Mouse (Mus musculus) embryonic facial prominence, embryonic 14.5 days (tissue): ENCODE data around the gene Agtrap. TPM values are rescaled to one million over a fixed set of nuclear protein-coding genes. Genes with fewer than 3 reads are reported as not detected.

Experiments
- ATAC-seq: fragments of 200-750 bp; cut with Nextera tagmentation; 2 replicates; pipeline ENCODE4 v1.8.0; 2017; ENCODE audit warnings: low read depth, moderate number of reproducible peaks, moderate TSS enrichment
- DNase-seq: peaks from one replicate; pipeline ENCODE4 v3.0.0-alpha.2; 2015; ENCODE audit warnings: low spot score
- H3K27ac ChIP-seq: fragments of 300-500 bp; sonication (generic); replicated peaks from 2 replicates; pipeline ENCODE4 v1.5.1; 2014; ENCODE audit warnings: low read depth, mild to moderate bottlenecking, low read length, moderate library complexity
- H3K27me3 ChIP-seq: fragments of 300-500 bp; sonication (generic); replicated peaks from 2 replicates; pipeline ENCODE4 v1.6.1; 2014; ENCODE audit warnings: low read length; ENCODE audit not compliant: control insufficient read depth, insufficient read depth
- H3K36me3 ChIP-seq: fragments of 300-500 bp; sonication (generic); 2 replicates; pipeline ENCODE4 v1.6.1; 2014; ENCODE audit warnings: low read length, mixed read lengths; ENCODE audit not compliant: control insufficient read depth, insufficient read depth
- H3K4me1 ChIP-seq: fragments of 300-500 bp; sonication (generic); 2 replicates; pipeline ENCODE4 v1.6.1; 2014; ENCODE audit warnings: antibody characterized with exemption, low read length; ENCODE audit not compliant: control insufficient read depth, insufficient read depth
- H3K4me2 ChIP-seq: fragments of 300-500 bp; sonication (generic); 2 replicates; pipeline ENCODE4 v1.6.1; 2014; ENCODE audit warnings: low read depth, mild to moderate bottlenecking, low read length, moderate library complexity, mixed read lengths
- H3K4me3 ChIP-seq: fragments of 300-500 bp; sonication (generic); 2 replicates; pipeline ENCODE4 v1.5.1; 2014; ENCODE audit warnings: low read depth, mild to moderate bottlenecking, low read length
- H3K9ac ChIP-seq: fragments of 300-500 bp; sonication (generic); 2 replicates; pipeline ENCODE4 v1.6.1; 2014; ENCODE audit warnings: low read depth, mild to moderate bottlenecking, low read length, moderate library complexity, mixed read lengths
- H3K9me3 ChIP-seq: fragments of 300-500 bp; sonication (generic); 2 replicates; pipeline ENCODE4 v1.6.1; 2016; ENCODE audit warnings: low read length; ENCODE audit not compliant: control insufficient read depth
- WGBS: fragments of 180-500 bp; shearing (Covaris S2); extraction: QIAGEN DNeasy Blood & Tissue Kit; methylation state at CpG from one replicate; pipeline ENCODE4 v1.1.7; 2014; 5-methylcytosine and 5-hydroxymethylcytosine counted together
- polyA plus RNA-seq: library from polyadenylated mRNA; unstranded; fragments of >200 nt; fragmentation: Nextera tagmentation; extraction: Ambion mirVana; gene quantifications from 2 replicates; pipeline ENCODE4 v1.2.1, GENCODE M21; 2014

Agtrap gene
- polyA plus RNA-seq, 1 experiment from 2014 or later, result 16.2 TPM

- ATAC-seq (no peak), DNase-seq (no peak)
- Histone ChIP-seq H3K9ac (no peak overlapping the region), H3K4me1 (no peaks in the 10 kb centered on the region), H3K9me3 (no peaks in the 10 kb centered on the region), H3K27me3 (no peaks in the 10 kb centered on the region), H3K27ac (no peak overlapping the region), H3K4me2 (no peak overlapping the region), H3K4me3 (no peak overlapping the region), H3K36me3 (no peaks in the 10 kb centered on the region)
- 32% methylated on average over 6 of the region's 6 CpGs for whole genome bisulfite sequencing
Measured at GRCm38 (mm10) chr4:148065702-148066400, 22.0 kb downstream of the Agtrap start.

GRCm38 (mm10) chr4:148061086-148061480, 26.7 kb downstream of the Agtrap start:
- ATAC-seq (no peak), DNase-seq (no peak)
- no peak overlapping the region for H3K9ac ChIP-seq
- H3K4me3 ChIP-seq, result no peak overlapping the region
- H3K4me1 ChIP-seq, result no peaks in the 10 kb centered on the region
- no peaks in the 10 kb centered on the region for H3K27me3 ChIP-seq
- peaks cover 23% of the 10 kb centered on the region for H3K36me3 ChIP-seq
- no peak overlapping the region for H3K27ac ChIP-seq
- 82% methylated on average over 9 of the region's 9 CpGs for WGBS
- no peak overlapping the region for H3K4me2 ChIP-seq
- no peaks in the 10 kb centered on the region for H3K9me3 ChIP-seq

- no peak overlapping the region for H3K4me3 ChIP-seq
- H3K9ac ChIP-seq, result no peak overlapping the region
- H3K27me3 ChIP-seq, result no peaks in the 10 kb centered on the region
- no peak overlapping the region for H3K27ac ChIP-seq
- no peaks in the 10 kb centered on the region for H3K4me1 ChIP-seq
- WGBS, result 48% methylated on average over 13 of the region's 13 CpGs
- H3K36me3 ChIP-seq, result peaks cover 30% of the 10 kb centered on the region
- H3K4me2 ChIP-seq, result no peak overlapping the region
- ATAC-seq (peak; percentile 41), DNase-seq (peak; percentile 40)
- no peaks in the 10 kb centered on the region for H3K9me3 ChIP-seq
Measured at GRCm38 (mm10) chr4:148060120-148061085, 27.4 kb downstream of the Agtrap start.

- Histone ChIP-seq H3K9me3 (no peaks in the 10 kb centered on the region), H3K9ac (no peak overlapping the region), H3K4me1 (no peaks in the 10 kb centered on the region), H3K27me3 (no peaks in the 10 kb centered on the region), H3K36me3 (peaks cover 44% of the 10 kb centered on the region), H3K4me2 (no peak overlapping the region), H3K4me3 (no peak overlapping the region), H3K27ac (no peak overlapping the region)
- no peak for DNase-seq
- ATAC-seq, result no peak
- 86% methylated on average over 6 of the region's 6 CpGs for WGBS
Measured at GRCm38 (mm10) chr4:148058993-148059392, 28.8 kb downstream of the Agtrap start.

- Histone ChIP-seq H3K27ac (no peak overlapping the region), H3K4me3 (no peak overlapping the region), H3K27me3 (no peaks in the 10 kb centered on the region), H3K9me3 (no peaks in the 10 kb centered on the region), H3K9ac (no peak overlapping the region), H3K4me1 (no peaks in the 10 kb centered on the region), H3K36me3 (peaks cover 51% of the 10 kb centered on the region), H3K4me2 (no peak overlapping the region)
- no peak for ATAC-seq
- DNase-seq, result no peak
- 86% methylated on average over 9 of the region's 9 CpGs for WGBS
Measured at GRCm38 (mm10) chr4:148058218-148058819, 29.5 kb downstream of the Agtrap start.

GRCm38 (mm10) chr4:148057661-148058209, 30.1 kb downstream of the Agtrap start:
- 70% methylated on average over 5 of the region's 5 CpGs for WGBS
- Histone ChIP-seq H3K9ac (no peak overlapping the region), H3K4me3 (no peak overlapping the region), H3K4me2 (no peak overlapping the region), H3K36me3 (peaks cover 57% of the 10 kb centered on the region), H3K4me1 (no peaks in the 10 kb centered on the region), H3K27ac (no peak overlapping the region), H3K9me3 (no peaks in the 10 kb centered on the region), H3K27me3 (no peaks in the 10 kb centered on the region)
- no peak for ATAC-seq
- no peak for DNase-seq

GRCm38 (mm10) chr4:148056801-148057200, 31.0 kb downstream of the Agtrap start:
- 81% methylated on average over 4 of the region's 4 CpGs for WGBS
- no peak overlapping the region for H3K4me2 ChIP-seq
- H3K27me3 ChIP-seq, result no peaks in the 10 kb centered on the region

GRCm38 (mm10) chr4:148056246-148056645, 31.6 kb downstream of the Agtrap start:
- no peak overlapping the region for H3K4me3 ChIP-seq
- 89% methylated on average over 7 of the region's 7 CpGs for WGBS
- no peak overlapping the region for H3K4me2 ChIP-seq
- H3K27ac ChIP-seq, result no peak overlapping the region
- H3K9me3 ChIP-seq, result no peaks in the 10 kb centered on the region
- peaks cover 71% of the 10 kb centered on the region for H3K36me3 ChIP-seq
- no peaks in the 10 kb centered on the region for H3K4me1 ChIP-seq
- no peak overlapping the region for H3K9ac ChIP-seq
- DNase-seq (peak; percentile 23), ATAC-seq (no peak)
- H3K27me3 ChIP-seq, result no peaks in the 10 kb centered on the region

More at GRCm38 (mm10) chr4:148056801-148057200, 31.0 kb downstream of the Agtrap start:
- DNase-seq (no peak), ATAC-seq (no peak)
- Histone ChIP-seq H3K36me3 (peaks cover 66% of the 10 kb centered on the region), H3K27ac (no peak overlapping the region), H3K4me1 (no peaks in the 10 kb centered on the region), H3K4me3 (no peak overlapping the region), H3K9me3 (no peaks in the 10 kb centered on the region), H3K9ac (no peak overlapping the region)
